Mouse (Mus musculus) CH12.LX (cell line): Measurements from ENCODE around the gene Mylk3.

Experiments used
- BHLHE40 ChIP-seq: IDR thresholded peaks from 2 replicates; pipeline ENCODE4 v1.6.1; 2011; ENCODE audit warnings: mild to moderate bottlenecking, low read depth, low read length, improper control_type of control experiment
- CHD2 ChIP-seq: IDR thresholded peaks from 2 replicates; pipeline ENCODE4 v1.6.1; 2011; ENCODE audit warnings: low read length, improper control_type of control experiment
- CTCF ChIP-seq, 2 experiments: IDR thresholded peaks in 1 of 2; conservative IDR thresholded peaks in 1 of 2; 2 replicates each; pipeline ENCODE4 v1.5.1; 2011 to 2012; ENCODE audit warnings: low read depth in 2 of 2, low read length in 2 of 2, improper control_type of control experiment in 1 of 2, inconsistent platforms in 1 of 2, mild to moderate bottlenecking in 1 of 2, moderate library complexity in 1 of 2
- ELF1 ChIP-seq: IDR thresholded peaks from 2 replicates; pipeline ENCODE4 v1.6.1; 2014; ENCODE audit warnings: low read depth, mild to moderate bottlenecking, inconsistent platforms, low read length, improper control_type of control experiment
- EP300 ChIP-seq: IDR thresholded peaks from 2 replicates; pipeline ENCODE4 v1.6.1; 2011; ENCODE audit warnings: low read length, improper control_type of control experiment
- HCFC1 ChIP-seq: IDR thresholded peaks from 2 replicates; pipeline ENCODE4 v1.6.1; 2012; ENCODE audit warnings: low read depth, mild to moderate bottlenecking, inconsistent platforms, low read length, improper control_type of control experiment
- NELFE ChIP-seq: IDR thresholded peaks from 2 replicates; pipeline ENCODE4 v1.6.1; 2011; ENCODE audit warnings: low read depth, low read length, improper control_type of control experiment
- NRF1 ChIP-seq: IDR thresholded peaks from 2 replicates; pipeline ENCODE4 v1.6.1; 2014; ENCODE audit warnings: low read depth, mild to moderate bottlenecking, inconsistent platforms, low read length, improper control_type of control experiment, moderate library complexity
- POLR2A ChIP-seq: IDR thresholded peaks from 2 replicates; pipeline ENCODE4 v1.6.1; 2011; ENCODE audit warnings: low read depth, mild to moderate bottlenecking, improper control_type of control experiment, low read length
- TBP ChIP-seq: conservative IDR thresholded peaks from 2 replicates; pipeline ENCODE4 v1.6.1; 2011; ENCODE audit warnings: low read depth, low read length, improper control_type of control experiment
- USF1 ChIP-seq: IDR thresholded peaks from 2 replicates; pipeline ENCODE4 v1.6.1; 2014; ENCODE audit warnings: low read depth, mild to moderate bottlenecking, inconsistent platforms, low read length, improper control_type of control experiment
- ZKSCAN1 ChIP-seq: IDR thresholded peaks from 2 replicates; pipeline ENCODE4 v1.6.1; 2012; ENCODE audit warnings: low read depth, inconsistent platforms, low read length, improper control_type of control experiment, borderline replicate concordance

- TF ChIP-seq TBP (no peak), CTCF (conservative IDR thresholded peaks at IDR 0.05 in 1 of 2, IDR thresholded peaks at IDR 0.05 in 1 of 2; ENCODE audit: low read depth in 2 of 2, low read length in 2 of 2) (no peak), ELF1 (no peak), POLR2A (no peak), BHLHE40 (no peak), EP300 (no peak), CHD2 (no peak), HCFC1 (no peak), ZKSCAN1 (no peak), USF1 (no peak), NRF1 (no peak), NELFE (no peak)
Measured at GRCm38 (mm10) chr8:85373435-85374039, 12.6 kb downstream of the Mylk3 start.
